Comparison of ENCODE assay signal across 15 mouse cellular contexts in genomic region chr3:108701256-108701655, GRCm38 (mm10). TPM values are rescaled to one million over a fixed set of nuclear protein-coding genes. Genes with fewer than 3 reads are reported as not detected.
DNase-seq lines count a peak whose midpoint lies in the region; ATAC-seq and TF ChIP-seq lines count a peak whose summit lies in the region.
"Had no signal": no experiment of that assay in that cellular context is flagged by ENCODE, and none has a peak within 500 bp of the region (broad histone marks: within the 10 kb centered on the region; RNA-seq: fewer than 3 reads in every experiment).

No protein-coding gene starts in this region.

- H3K79me2 ChIP-seq in MEL (ENCODE audit: control insufficient read depth, insufficient read depth, low read length, poor library complexity): no peaks in the 10 kb centered on the region

- no peaks in the 10 kb centered on the region for H3K4me1 ChIP-seq in hindbrain, embryonic 14.5 days (replicated peaks; ENCODE audit: control insufficient read depth, insufficient read depth, low read length)
- H3K4me1 ChIP-seq in hindbrain, embryonic 12.5 days: no peaks in the 10 kb centered on the region
- no peaks in the 10 kb centered on the region for H3K4me1 ChIP-seq in lung, postnatal 0 days (ENCODE audit: insufficient read depth, low read depth, low read length)
- peaks cover 0 to 3% of the 10 kb centered on the region in 2 experiments; a peak in 3 of 4 replicates for H3K4me1 ChIP-seq in MEL (ENCODE audit: control insufficient read depth in 1 of 2, insufficient read depth in 2 of 2, low read length in 2 of 2)
- H3K4me1 ChIP-seq: embryonic facial prominence, embryonic 12.5 days; forebrain, embryonic 15.5 days had no signal

- H3K27me3 ChIP-seq in hindbrain, embryonic 14.5 days (ENCODE audit: control insufficient read depth, insufficient read depth, low read length): no peaks in the 10 kb centered on the region
- H3K27me3 ChIP-seq in hindbrain, embryonic 12.5 days: no peaks in the 10 kb centered on the region
- no peaks in the 10 kb centered on the region for H3K27me3 ChIP-seq in lung, postnatal 0 days (replicated peaks; ENCODE audit: insufficient read depth, low read length)
- no peaks in the 10 kb centered on the region for H3K27me3 ChIP-seq in MEL (ENCODE audit: control insufficient read depth in 1 of 2, insufficient read depth in 2 of 2, low read length in 2 of 2)
- no peaks in the 10 kb centered on the region for H3K27me3 ChIP-seq in splenic B cell, adult 2 months (ENCODE audit: control insufficient read depth, insufficient read depth, low read length, poor library complexity, severe bottlenecking)
- H3K27me3 ChIP-seq: embryonic facial prominence, embryonic 12.5 days; forebrain, embryonic 15.5 days; lung, embryonic 15.5 days had no signal

- TF ChIP-seq CTCF in lung, postnatal 0 days (IDR thresholded peaks at IDR 0.05): peak; percentile 69
- peak in 2 of 3 experiments; percentile 31 to 88; a peak in 3 of 6 replicates for TF ChIP-seq CTCF in MEL (IDR thresholded peaks at IDR 0.05 in 2 of 3, conservative IDR thresholded peaks at IDR 0.05 in 1 of 3; ENCODE audit: control insufficient read depth in 1 of 3, insufficient read depth in 1 of 3, low read depth in 2 of 3, low read length in 3 of 3, poor library complexity in 1 of 3, severe bottlenecking in 1 of 3)

- no peak overlapping the region for H3K27ac ChIP-seq in hindbrain, embryonic 14.5 days
- no peak overlapping the region for H3K27ac ChIP-seq in hindbrain, embryonic 12.5 days
- no peak overlapping the region for H3K27ac ChIP-seq in lung, postnatal 0 days (ENCODE audit: low read length)
- H3K27ac ChIP-seq in MEL (ENCODE audit: control insufficient read depth, low read depth, low read length): no peak overlapping the region
- H3K27ac ChIP-seq: embryonic facial prominence, embryonic 12.5 days; forebrain, embryonic 15.5 days; lung, embryonic 15.5 days had no signal

- H3K4me2 ChIP-seq in hindbrain, embryonic 14.5 days (replicated peaks): no peak overlapping the region
- no peak overlapping the region for H3K4me2 ChIP-seq in hindbrain, embryonic 12.5 days (replicated peaks)
- H3K4me2 ChIP-seq in lung, postnatal 0 days (replicated peaks; ENCODE audit: low read depth, low read length): no peak overlapping the region
- H3K4me2 ChIP-seq: embryonic facial prominence, embryonic 12.5 days; forebrain, embryonic 15.5 days; lung, embryonic 15.5 days had no signal

- no peak overlapping the region for H3K9ac ChIP-seq in hindbrain, embryonic 14.5 days
- H3K9ac ChIP-seq in hindbrain, embryonic 12.5 days: no peak overlapping the region
- H3K9ac ChIP-seq in lung, postnatal 0 days (replicated peaks; ENCODE audit: low read depth): no peak overlapping the region
- H3K9ac ChIP-seq in MEL (ENCODE audit: control insufficient read depth, low read depth, low read length, poor library complexity, severe bottlenecking): no peak overlapping the region
- H3K9ac ChIP-seq: embryonic facial prominence, embryonic 12.5 days; forebrain, embryonic 15.5 days; lung, embryonic 15.5 days had no signal

- H3K4me3 ChIP-seq in hindbrain, embryonic 14.5 days (replicated peaks; ENCODE audit: low read length): no peak overlapping the region
- no peak overlapping the region for H3K4me3 ChIP-seq in hindbrain, embryonic 12.5 days
- no peak overlapping the region for H3K4me3 ChIP-seq in lung, postnatal 0 days (ENCODE audit: low read depth, low read length)
- H3K4me3 ChIP-seq in MEL (ENCODE audit: control insufficient read depth in 1 of 2, insufficient read depth in 1 of 2, low read depth in 2 of 2, low read length in 2 of 2): no peak overlapping the region
- H3K4me3 ChIP-seq: embryonic facial prominence, embryonic 12.5 days; forebrain, embryonic 15.5 days; lung, embryonic 15.5 days had no signal

- H3K36me3 ChIP-seq in hindbrain, embryonic 14.5 days (replicated peaks; ENCODE audit: control insufficient read depth, insufficient read depth): peaks cover 36% of the 10 kb centered on the region
- peaks cover 47% of the 10 kb centered on the region for H3K36me3 ChIP-seq in hindbrain, embryonic 12.5 days
- no peaks in the 10 kb centered on the region for H3K36me3 ChIP-seq in lung, postnatal 0 days (ENCODE audit: insufficient read depth, low read length)
- H3K36me3 ChIP-seq in MEL (ENCODE audit: control insufficient read depth in 1 of 2, insufficient read depth in 2 of 2, low read length in 2 of 2): peaks cover 0 to 8% of the 10 kb centered on the region in 2 experiments; a peak in 3 of 4 replicates
- H3K36me3 ChIP-seq in splenic B cell, adult 2 months (ENCODE audit: control insufficient read depth, insufficient read depth, low read length, poor library complexity, severe bottlenecking): no peaks in the 10 kb centered on the region

- no peak for TF ChIP-seq EP300 in lung, postnatal 0 days (IDR thresholded peaks at IDR 0.05)
- no peak for TF ChIP-seq EP300 in MEL (IDR thresholded peaks at IDR 0.05; ENCODE audit: low read depth in 1 of 2, low read length in 2 of 2)

- H3K9me3 ChIP-seq in hindbrain, embryonic 14.5 days (ENCODE audit: control insufficient read depth, low read length): no peaks in the 10 kb centered on the region
- no peaks in the 10 kb centered on the region for H3K9me3 ChIP-seq in hindbrain, embryonic 12.5 days (replicated peaks)
- H3K9me3 ChIP-seq in lung, postnatal 0 days (ENCODE audit: low read length): no peaks in the 10 kb centered on the region
- no peaks in the 10 kb centered on the region for H3K9me3 ChIP-seq in MEL (replicated peaks; ENCODE audit: insufficient read depth, low read length)
- H3K9me3 ChIP-seq: embryonic facial prominence, embryonic 12.5 days; forebrain, embryonic 15.5 days; lung, embryonic 15.5 days had no signal

- no peak for TF ChIP-seq POLR2A in MEL (IDR thresholded peaks at IDR 0.05; ENCODE audit: control insufficient read depth in 1 of 2, insufficient read depth in 1 of 2, low read depth in 1 of 2, low read length in 2 of 2, poor library complexity in 1 of 2)

- DNase-seq in hindbrain, embryonic 14.5 days (ENCODE audit: low spot score): peak; percentile 66
- DNase-seq in lung, postnatal 0 days (ENCODE audit: low spot score): peak; percentile 81
- no peak for DNase-seq in lung, postnatal 14 days
- DNase-seq in MEL (ENCODE audit: low read depth, low spot score): peak; percentile 45
- DNase-seq in splenic B cell, adult 2 months (ENCODE audit: low read depth, low spot score): peak; percentile 34
- no peak for DNase-seq in adrenal gland, postnatal 14 days
- DNase-seq: adrenal gland, postnatal 10 days; cerebellum, adult 8-10 months; kidney, postnatal 25 days; spleen, adult 18-20 months had no signal

- no peak for ATAC-seq in hindbrain, embryonic 14.5 days (ENCODE audit: low FRiP score)
- ATAC-seq in hindbrain, embryonic 12.5 days (ENCODE audit: low FRiP score): no peak
- ATAC-seq in lung, postnatal 0 days: no peak
- ATAC-seq: forebrain, embryonic 15.5 days had no signal

- WGBS in hindbrain, embryonic 14.5 days: 80% methylated on average over 1 of the region's 1 CpGs
- 85% methylated on average over 1 of the region's 1 CpGs for WGBS in hindbrain, embryonic 12.5 days
- 82% methylated on average over 1 of the region's 1 CpGs for WGBS in lung, postnatal 0 days

- TF ChIP-seq RAD21 in MEL (IDR thresholded peaks at IDR 0.05; ENCODE audit: low read depth, low read length): peak; percentile 88

TF ChIP-seq in MEL, 35 proteins besides CTCF, POLR2A, EP300 and RAD21:
- TF ChIP-seq SMC3 (IDR thresholded peaks at IDR 0.05; ENCODE audit: low read depth, low read length) (peak; percentile 93), ZC3H11A (IDR thresholded peaks at IDR 0.05; ENCODE audit: low read depth, low read length) (peak; percentile 86), ZMIZ1 (IDR thresholded peaks at IDR 0.05; ENCODE audit: low read depth, low read length) (no peak)

RNA-seq across cellular contexts. Expression of gene Gpsm2, which starts 20.9 kb away (rescaled TPM):
- 22.7 and 24.2 TPM in 2 replicates for polyA plus RNA-seq in hindbrain, embryonic 14.5 days (2014; fragmentation: Nextera tagmentation; extraction: Ambion mirVana)
- 66.5 and 68.0 TPM in 2 replicates for polyA plus RNA-seq in hindbrain, embryonic 12.5 days (2016; fragmentation: Nextera tagmentation; extraction: Ambion mirVana)
- polyA plus RNA-seq in lung, postnatal 0 days (2015; fragmentation: Nextera tagmentation; extraction: Ambion mirVana): 22.9 and 23.7 TPM in 2 replicates
- total RNA-seq in MEL (2012; rRNA removed): 17.6 and 21.7 TPM in 2 replicates
- polyA plus RNA-seq in MEL (2012; ENCODE audit: insufficient read depth in 1 of 2, insufficient read length in 2 of 2, low read depth in 1 of 2, low replicate concordance in 2 of 2, missing spikeins in 1 of 2): 10 to 100 TPM in 1 of 2 experiments, not detected in 1; 27.5 TPM
- 10.1 and 13.8 TPM in 2 replicates for total RNA-seq in adrenal gland, postnatal 14 days (2021)

RNA-seq across cellular contexts. Expression of gene Aknad1, which starts 38.2 kb away (rescaled TPM):
- not detected in 2 replicates for polyA plus RNA-seq in hindbrain, embryonic 14.5 days (2014; fragmentation: Nextera tagmentation; extraction: Ambion mirVana)
- polyA plus RNA-seq in hindbrain, embryonic 12.5 days (2016; fragmentation: Nextera tagmentation; extraction: Ambion mirVana): 0.25 and 0.40 TPM in 2 replicates
- 0.10 and 0.21 TPM in 2 replicates for polyA plus RNA-seq in lung, postnatal 0 days (2015; fragmentation: Nextera tagmentation; extraction: Ambion mirVana)
- total RNA-seq in MEL (2012; rRNA removed): not detected in 2 replicates
- polyA plus RNA-seq in MEL (2012; ENCODE audit: insufficient read depth in 1 of 2, insufficient read length in 2 of 2, low read depth in 1 of 2, low replicate concordance in 2 of 2, missing spikeins in 1 of 2): under 1 TPM in 1 of 2 experiments, not detected in 1; 0.06 TPM
- total RNA-seq in adrenal gland, postnatal 14 days (2021): not detected in 2 replicates
- total RNA-seq: granulocyte monocyte progenitor cell, adult 5-6 weeks had no signal
- polyA plus RNA-seq: forebrain, embryonic 15.5 days had no signal

RNA-seq across cellular contexts. Expression of gene Clcc1, which starts 47.5 kb away (rescaled TPM):
- polyA plus RNA-seq in hindbrain, embryonic 14.5 days (2014; fragmentation: Nextera tagmentation; extraction: Ambion mirVana): 40.2 and 42.8 TPM in 2 replicates
- polyA plus RNA-seq in hindbrain, embryonic 12.5 days (2016; fragmentation: Nextera tagmentation; extraction: Ambion mirVana): 59.2 and 62.8 TPM in 2 replicates
- 63.6 and 65.2 TPM in 2 replicates for polyA plus RNA-seq in lung, postnatal 0 days (2015; fragmentation: Nextera tagmentation; extraction: Ambion mirVana)
- total RNA-seq in MEL (2012; rRNA removed): 38.0 and 43.0 TPM in 2 replicates
- polyA plus RNA-seq in MEL (2012; ENCODE audit: insufficient read depth in 1 of 2, insufficient read length in 2 of 2, low read depth in 1 of 2, low replicate concordance in 2 of 2, missing spikeins in 1 of 2): 10 to 100 TPM in 1 of 2 experiments, not detected in 1; 25.9 TPM
- 32.1 and 34.4 TPM in 2 replicates for total RNA-seq in adrenal gland, postnatal 14 days (2021)

Comparison
In these comparisons a context has a peak if more than half of its experiments do, and no peak if none do; other contexts are left out.
1. DNase-seq: peak in hindbrain, embryonic 14.5 days (single experiment), lung, postnatal 0 days (single experiment), MEL (single experiment) and splenic B cell, adult 2 months (single experiment); none in lung, postnatal 14 days (single experiment) and adrenal gland, postnatal 14 days (single experiment).